In genomic region chr2:26240330-26240729, GRCm38 (mm10) we compare ENCODE assay signal across 16 mouse cellular contexts. TPM values are rescaled to one million over a fixed set of nuclear protein-coding genes. Genes with fewer than 3 reads are reported as not detected.
DNase-seq lines count a peak whose midpoint lies in the region; ATAC-seq and TF ChIP-seq lines count a peak whose summit lies in the region.
"Had no signal": no experiment of that assay in that cellular context is flagged by ENCODE, and none has a peak within 500 bp of the region (broad histone marks: within the 10 kb centered on the region; RNA-seq: fewer than 3 reads in every experiment).

No protein-coding gene starts in this region.

- H3K27ac ChIP-seq in hindbrain, embryonic 15.5 days (replicated peaks), result no peak overlapping the region
- H3K27ac ChIP-seq in hindbrain, embryonic 12.5 days, result no peak overlapping the region
- no peak overlapping the region for H3K27ac ChIP-seq in left cerebral cortex, adult 2 months

- intact Hi-C loops in left cerebral cortex, adult 2 months (cut with DNase I), result no loop called here

- ATAC-seq in hindbrain, embryonic 15.5 days (ENCODE audit: low FRiP score, low read depth), result no peak
- no peak for ATAC-seq in hindbrain, embryonic 12.5 days (ENCODE audit: low FRiP score)
- ATAC-seq: activated CD4-positive, CD25-positive, alpha-beta regulatory T cell, adult 4 months; inflammation-experienced regulatory T-cells, adult 6 months had no signal

- no peak overlapping the region for H3K4me3 ChIP-seq in hindbrain, embryonic 15.5 days
- no peak overlapping the region for H3K4me3 ChIP-seq in hindbrain, embryonic 12.5 days
- H3K4me3 ChIP-seq in left cerebral cortex, adult 2 months, result no peak overlapping the region
- H3K4me3 ChIP-seq: limb, embryonic 13.5 days had no signal

- peak overlapping the region; percentile 8; the same call in 1 of the 2 replicates for H3K9ac ChIP-seq in hindbrain, embryonic 15.5 days
- H3K9ac ChIP-seq in hindbrain, embryonic 12.5 days, result no peak overlapping the region
- H3K9ac ChIP-seq: limb, embryonic 13.5 days had no signal

- 61% methylated on average over 9 of the region's 9 CpGs for WGBS in hindbrain, embryonic 15.5 days
- 64% methylated on average over 9 of the region's 9 CpGs for WGBS in hindbrain, embryonic 12.5 days

- H3K4me1 ChIP-seq in hindbrain, embryonic 15.5 days (replicated peaks), result peaks cover 20% of the 10 kb centered on the region
- peaks cover 9% of the 10 kb centered on the region for H3K4me1 ChIP-seq in hindbrain, embryonic 12.5 days

- TF ChIP-seq CTCF in left cerebral cortex, adult 2 months (IDR thresholded peaks at IDR 0.05), result no peak

- H3K4me2 ChIP-seq in hindbrain, embryonic 15.5 days, result no peak overlapping the region
- no peak overlapping the region for H3K4me2 ChIP-seq in hindbrain, embryonic 12.5 days (replicated peaks)
- H3K4me2 ChIP-seq: heart, embryonic 11.5 days; limb, embryonic 13.5 days had no signal

- peak; percentile 24 for DNase-seq in adrenal gland, adult 2 months
- DNase-seq in adrenal gland, postnatal 4 days (ENCODE audit: low spot score in 2 of 2), result no peak
- peak; percentile 17 for DNase-seq in retina, postnatal 1 day
- DNase-seq in retina, embryonic 14.5 days (ENCODE audit: low spot score), result no peak
- DNase-seq in mesoderm, embryonic 11.5 days (ENCODE audit: low read depth, low spot score), result peak; percentile 11
- no peak for DNase-seq in left cerebral cortex, adult 2 months (ENCODE audit: extremely low spot score in 1 of 2, low spot score in 2 of 2)
- DNase-seq: cerebellum, adult 2 months; right cerebral cortex, postnatal 25 days had no signal

- H3K36me3 ChIP-seq in hindbrain, embryonic 15.5 days, result no peaks in the 10 kb centered on the region
- H3K36me3 ChIP-seq in hindbrain, embryonic 12.5 days, result no peaks in the 10 kb centered on the region
- H3K36me3 ChIP-seq: limb, embryonic 13.5 days had no signal

- H3K27me3 ChIP-seq in hindbrain, embryonic 15.5 days, result no peaks in the 10 kb centered on the region
- H3K27me3 ChIP-seq in hindbrain, embryonic 12.5 days, result no peaks in the 10 kb centered on the region
- H3K27me3 ChIP-seq: limb, embryonic 13.5 days had no signal

- H3K9me3 ChIP-seq in hindbrain, embryonic 15.5 days, result no peaks in the 10 kb centered on the region
- no peaks in the 10 kb centered on the region for H3K9me3 ChIP-seq in hindbrain, embryonic 12.5 days (replicated peaks)
- H3K9me3 ChIP-seq: G1E; limb, embryonic 13.5 days had no signal

RNA-seq across cellular contexts. Expression of gene Qsox2, which starts 3.0 kb away (rescaled TPM):
- 10 to 100 TPM; 16.6 to 22.5 TPM for total RNA-seq in adrenal gland, adult 2 months (2021)
- polyA plus RNA-seq in adrenal gland, adult 2 months (2012; rRNA removed), result 24.3 and 25.4 TPM in 2 replicates
- total RNA-seq in adrenal gland, postnatal 4 days (2021), result 10 to 100 TPM; 23.8 to 24.0 TPM
- 16.7 and 16.9 TPM in 2 replicates for polyA plus RNA-seq in hindbrain, embryonic 15.5 days (2015; fragmentation: Nextera tagmentation; extraction: Ambion mirVana)
- polyA plus RNA-seq in hindbrain, embryonic 12.5 days (2016; fragmentation: Nextera tagmentation; extraction: Ambion mirVana), result 19.6 and 20.3 TPM in 2 replicates
- 10 to 100 TPM; 20.4 to 23.5 TPM for total RNA-seq in left cerebral cortex, adult 2 months (2021)

RNA-seq across cellular contexts. Expression of gene Lhx3, which starts 32.2 kb away (rescaled TPM):
- total RNA-seq in adrenal gland, adult 2 months (2021), result 1 to 10 TPM in 1 of 2 experiments, not detected in 1; 2.6 TPM
- 0.84 and 1.4 TPM in 2 replicates for polyA plus RNA-seq in adrenal gland, adult 2 months (2012; rRNA removed)
- total RNA-seq in adrenal gland, postnatal 4 days (2021), result 1 to 10 TPM in 1 of 2 experiments, under 1 TPM in 1; 0.71 to 1.0 TPM
- 4.1 and 4.2 TPM in 2 replicates for polyA plus RNA-seq in hindbrain, embryonic 15.5 days (2015; fragmentation: Nextera tagmentation; extraction: Ambion mirVana)
- 8.7 and 12.0 TPM in 2 replicates for polyA plus RNA-seq in hindbrain, embryonic 12.5 days (2016; fragmentation: Nextera tagmentation; extraction: Ambion mirVana)
- under 1 TPM; 0.27 to 0.35 TPM for total RNA-seq in left cerebral cortex, adult 2 months (2021)
- total RNA-seq: G1E; layer of hippocampus, postnatal 10 days had no signal
- polyA plus RNA-seq: activated CD4-positive, CD25-positive, alpha-beta regulatory T cell, adult 4 months; G1E; inflammation-experienced regulatory T-cells, adult 6 months; limb, embryonic 13.5 days had no signal

RNA-seq across cellular contexts. Expression of gene Ccdc187, which starts 54.0 kb away (rescaled TPM):
- 1 to 10 TPM in 1 of 2 experiments, under 1 TPM in 1; 0.58 to 1.0 TPM for total RNA-seq in adrenal gland, adult 2 months (2021)
- polyA plus RNA-seq in adrenal gland, adult 2 months (2012; rRNA removed), result 0.51 and 0.83 TPM in 2 replicates
- total RNA-seq in adrenal gland, postnatal 4 days (2021), result 1 to 10 TPM; 3.1 TPM
- polyA plus RNA-seq in hindbrain, embryonic 15.5 days (2015; fragmentation: Nextera tagmentation; extraction: Ambion mirVana), result 0.16 and 0.25 TPM in 2 replicates
- polyA plus RNA-seq in hindbrain, embryonic 12.5 days (2016; fragmentation: Nextera tagmentation; extraction: Ambion mirVana), result 0.31 and 0.37 TPM in 2 replicates
- 1 to 10 TPM in 1 of 2 experiments, under 1 TPM in 1; 0.79 to 2.4 TPM for total RNA-seq in left cerebral cortex, adult 2 months (2021)
- polyA plus RNA-seq: activated CD4-positive, CD25-positive, alpha-beta regulatory T cell, adult 4 months; G1E had no signal

Comparison
In these comparisons a context has a peak if more than half of its experiments do, and no peak if none do; other contexts are left out.
1. DNase-seq: peak in adrenal gland, adult 2 months (single experiment), retina, postnatal 1 day (single experiment) and mesoderm, embryonic 11.5 days (single experiment); none in adrenal gland, postnatal 4 days (0 of 2), retina, embryonic 14.5 days (single experiment) and left cerebral cortex, adult 2 months (0 of 2).